Mouse (Mus musculus) adrenal gland, postnatal 14 days (tissue): ENCODE results near the gene Olfr523. TPM values are rescaled to one million over a fixed set of nuclear protein-coding genes. Genes with fewer than 3 reads are reported as not detected.

ENCODE experiments used
- total RNA-seq: library from RNA; stranded (reverse); gene quantifications from 2 replicates; pipeline ENCODE4 v1.2.3, GENCODE M21; 2021

The Olfr523 gene
- total RNA-seq, 1 experiment from 2014 or later, result not detected

Other genes starting within 250 kb of the Olfr523 start
- not detected in 2 replicates for gene Utf1, start 229.4 kb upstream of the Olfr523 start, total RNA-seq
- not detected in 2 replicates for gene 6430531B16Rik, start 194.5 kb upstream of the Olfr523 start, total RNA-seq
- gene Adam8, start 180.7 kb upstream of the Olfr523 start, total RNA-seq, result 1.5 and 3.0 TPM in 2 replicates
- 16.3 and 18.2 TPM in 2 replicates for gene Zfp511, start 136.8 kb upstream of the Olfr523 start, total RNA-seq
- 27.2 and 28.0 TPM in 2 replicates for gene Tubgcp2, start 136.5 kb upstream of the Olfr523 start, total RNA-seq
- not detected in 2 replicates for gene Msx3, start 124.1 kb upstream of the Olfr523 start, total RNA-seq
- 6.8 and 7.7 TPM in 2 replicates for gene Caly, start 90.7 kb upstream of the Olfr523 start, total RNA-seq
- gene Prap1, start 79.8 kb upstream of the Olfr523 start, total RNA-seq, result not detected in 2 replicates
- gene Fuom, start 70.8 kb upstream of the Olfr523 start, total RNA-seq, result 70.4 and 79.8 TPM in 2 replicates
- 20.8 and 23.6 TPM in 2 replicates for gene Paox, start 57.4 kb upstream of the Olfr523 start, total RNA-seq
- 536 and 571 TPM in 2 replicates for gene Echs1, start 56.7 kb upstream of the Olfr523 start, total RNA-seq
- gene Mtg1, start 35.7 kb upstream of the Olfr523 start, total RNA-seq, result 41.3 and 48.7 TPM in 2 replicates
- 0.67 and 1.4 TPM in 2 replicates for gene Sprn, start 18.3 kb upstream of the Olfr523 start, total RNA-seq
- gene Olfr522, start 8.5 kb upstream of the Olfr523 start, total RNA-seq, result not detected in 2 replicates
- gene Olfr524, start 32.7 kb downstream of the Olfr523 start, total RNA-seq, result not detected in 2 replicates
- 0.15 TPM in 1 of 2 replicates, not detected in the other for gene Cd163l1, start 45.0 kb downstream of the Olfr523 start, total RNA-seq
- gene 5830411N06Rik, start 74.1 kb downstream of the Olfr523 start, total RNA-seq, result 0.30 TPM in 1 of 2 replicates, not detected in the other
- not detected in 2 replicates for gene Olfr525, start 147.6 kb downstream of the Olfr523 start, total RNA-seq
- not detected in 2 replicates for gene Olfr527, start 160.8 kb downstream of the Olfr523 start, total RNA-seq
- not detected in 2 replicates for gene Olfr60, start 188.5 kb downstream of the Olfr523 start, total RNA-seq
- not detected in 2 replicates for gene Olfr530, start 203.1 kb downstream of the Olfr523 start, total RNA-seq
- not detected in 2 replicates for gene Olfr531, start 229.7 kb downstream of the Olfr523 start, total RNA-seq
- not detected in 2 replicates for gene Olfr532, start 248.4 kb downstream of the Olfr523 start, total RNA-seq